ENCODE assay signal across 25 mouse cellular contexts in the genomic region with DNA sequence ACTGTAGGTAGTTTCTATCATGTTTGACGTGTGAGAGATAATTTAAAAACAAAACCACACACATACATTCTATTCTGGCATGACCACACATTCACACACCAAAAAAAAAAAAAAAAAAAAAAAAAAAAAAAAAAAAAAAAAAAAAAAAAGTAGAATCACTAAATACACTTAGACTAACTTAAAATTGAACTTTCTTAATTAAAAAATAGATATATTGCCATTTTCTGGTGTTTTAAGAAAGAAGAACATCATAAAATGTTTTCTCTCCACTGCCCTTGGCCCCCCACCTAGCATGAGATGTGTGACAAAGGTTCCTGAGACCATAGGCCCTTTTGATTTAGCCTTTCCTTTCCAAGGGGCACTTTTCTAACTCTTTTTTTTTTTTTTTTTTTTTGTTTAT.
"Had no signal": no experiment of that assay in that cellular context is flagged by ENCODE, and none has a peak within 500 bp of the region (broad histone marks: within the 10 kb centered on the region; RNA-seq: fewer than 3 reads in every experiment).

No protein-coding gene starts in this region.

- DNase-seq: cerebellum, adult 9-10 months; cerebellum, adult 9-11 months; cerebellum, postnatal 10 days; cerebellum, postnatal 14 days; cerebellum, postnatal 25 days; cerebellum, postnatal 36 days; embryo, embryonic 11 days; forebrain, postnatal 0 days; gastrocnemius, adult 2 months; gastrocnemius, postnatal 10 days; gastrocnemius, postnatal 14 days; gastrocnemius, postnatal 25 days; gastrocnemius, postnatal 36 days; heart, adult 11 months; heart, adult 18-20 months; heart, adult 2 months had no signal

- H3K27me3 ChIP-seq: embryonic facial prominence, embryonic 12.5 days; embryonic facial prominence, embryonic 13.5 days; embryonic facial prominence, embryonic 15.5 days; forebrain, embryonic 12.5 days; forebrain, embryonic 13.5 days; forebrain, embryonic 15.5 days had no signal

- H3K4me1 ChIP-seq: embryonic facial prominence, embryonic 10.5 days; embryonic facial prominence, embryonic 12.5 days; embryonic facial prominence, embryonic 13.5 days; embryonic facial prominence, embryonic 15.5 days had no signal

- H3K4me2 ChIP-seq: embryonic facial prominence, embryonic 12.5 days; embryonic facial prominence, embryonic 13.5 days; embryonic facial prominence, embryonic 15.5 days; forebrain, embryonic 12.5 days; forebrain, embryonic 13.5 days; forebrain, embryonic 15.5 days had no signal

- H3K9me3 ChIP-seq: embryonic facial prominence, embryonic 10.5 days; embryonic facial prominence, embryonic 12.5 days; embryonic facial prominence, embryonic 13.5 days; embryonic facial prominence, embryonic 15.5 days; forebrain, embryonic 10.5 days; forebrain, embryonic 12.5 days; forebrain, embryonic 13.5 days; forebrain, embryonic 15.5 days had no signal

- H3K9ac ChIP-seq: embryonic facial prominence, embryonic 12.5 days; embryonic facial prominence, embryonic 13.5 days; embryonic facial prominence, embryonic 15.5 days; forebrain, embryonic 12.5 days; forebrain, embryonic 13.5 days; forebrain, embryonic 15.5 days; forebrain, postnatal 0 days had no signal

- H3K27ac ChIP-seq: embryonic facial prominence, embryonic 10.5 days; embryonic facial prominence, embryonic 12.5 days; embryonic facial prominence, embryonic 13.5 days; embryonic facial prominence, embryonic 15.5 days; forebrain, embryonic 10.5 days; forebrain, embryonic 12.5 days; forebrain, embryonic 13.5 days; forebrain, embryonic 15.5 days; gastrocnemius, adult 2 months; heart, adult 2 months had no signal

- H3K36me3 ChIP-seq: embryonic facial prominence, embryonic 15.5 days; forebrain, embryonic 12.5 days; forebrain, embryonic 15.5 days had no signal

- H3K4me3 ChIP-seq: embryonic facial prominence, embryonic 10.5 days; embryonic facial prominence, embryonic 12.5 days; embryonic facial prominence, embryonic 13.5 days; embryonic facial prominence, embryonic 15.5 days; erythroblast, embryonic 14.5 days; forebrain, embryonic 10.5 days; forebrain, embryonic 12.5 days; forebrain, embryonic 13.5 days; forebrain, embryonic 15.5 days; gastrocnemius, adult 2 months; heart, adult 2 months had no signal
